Mouse (Mus musculus) heart, postnatal 0 days (tissue): ENCODE results near the gene Syn1. TPM values are rescaled to one million over a fixed set of nuclear protein-coding genes. Genes with fewer than 3 reads are reported as not detected.

Experiments
- ATAC-seq: fragments of 200-750 bp; cut with Nextera tagmentation; 2 replicates; pipeline ENCODE4 v1.8.0; 2017; ENCODE audit warnings: low read depth, moderate number of reproducible peaks, moderate library complexity; ENCODE audit not compliant: insufficient read depth
- DNase-seq: peaks from one replicate; pipeline ENCODE4 v3.0.0-alpha.2; 2016; ENCODE audit warnings: low spot score
- H3K27ac ChIP-seq: fragments of 300-500 bp; sonication (generic); 2 replicates; pipeline ENCODE4 v1.5.1; 2014; ENCODE audit warnings: low read depth, mild to moderate bottlenecking
- H3K27me3 ChIP-seq: fragments of 300-500 bp; sonication (generic); 2 replicates; pipeline ENCODE4 v1.6.1; 2014; ENCODE audit warnings: low read length, mixed read lengths; ENCODE audit not compliant: control insufficient read depth, insufficient read depth
- H3K36me3 ChIP-seq: fragments of 300-500 bp; sonication (generic); replicated peaks from 2 replicates; pipeline ENCODE4 v1.6.1; 2014; ENCODE audit warnings: low read length, mixed read lengths; ENCODE audit not compliant: control insufficient read depth, insufficient read depth
- H3K4me1 ChIP-seq: fragments of 300-500 bp; sonication (generic); 2 replicates; pipeline ENCODE4 v1.6.1; 2014; ENCODE audit warnings: antibody characterized with exemption; ENCODE audit not compliant: control insufficient read depth, insufficient read depth
- H3K4me2 ChIP-seq: fragments of 300-500 bp; sonication (generic); 2 replicates; pipeline ENCODE4 v1.6.1; 2014; ENCODE audit warnings: low read depth, mild to moderate bottlenecking, low read length, moderate library complexity
- H3K4me3 ChIP-seq: fragments of 300-500 bp; sonication (generic); 2 replicates; pipeline ENCODE4 v1.5.1; 2014; ENCODE audit warnings: low read depth, low read length
- H3K9ac ChIP-seq: fragments of 300-500 bp; sonication (generic); replicated peaks from 2 replicates; pipeline ENCODE4 v1.6.1; 2014; ENCODE audit warnings: low read depth, low read length, mixed read lengths
- H3K9me3 ChIP-seq: fragments of 300-500 bp; sonication (generic); replicated peaks from 2 replicates; pipeline ENCODE4 v1.6.1; 2016; ENCODE audit warnings: low read length; ENCODE audit not compliant: control insufficient read depth
- CTCF ChIP-seq: IDR thresholded peaks from 2 replicates; pipeline ENCODE4 v1.5.1; 2016; ENCODE audit warnings: antibody characterized with exemption, control low read depth, low read depth
- EP300 ChIP-seq: IDR thresholded peaks from 2 replicates; pipeline ENCODE4 v1.6.1; 2016; ENCODE audit warnings: antibody characterized with exemption, low read depth
- WGBS: fragments of 180-500 bp; shearing (Covaris S2); extraction: QIAGEN DNeasy Blood & Tissue Kit; methylation state at CpG from one replicate; pipeline ENCODE4 v1.1.7; 2014; 5-methylcytosine and 5-hydroxymethylcytosine counted together
- polyA plus RNA-seq: library from polyadenylated mRNA; unstranded; fragments of >200 nt; fragmentation: Nextera tagmentation; extraction: Ambion mirVana; gene quantifications from 2 replicates; pipeline ENCODE4 v1.2.1, GENCODE M21; 2015
- total RNA-seq: library from RNA; depleted of rRNA; stranded (reverse); fragments of >200 nt; gene quantifications from 2 replicates; pipeline ENCODE4 v1.2.3, GENCODE M21; 2014; ENCODE audit warnings: low replicate concordance

Gene Syn1
- total and polyA plus RNA-seq, 2 experiments from 2014 or later: 0.50 TPM; not detected in 1

- H3K9ac ChIP-seq: no peak overlapping the region
- ATAC-seq (no peak), DNase-seq (no peak)
- H3K27ac ChIP-seq: no peak overlapping the region
- no peaks in the 10 kb centered on the region for H3K9me3 ChIP-seq
- no peak for TF ChIP-seq CTCF
- TF ChIP-seq EP300: no peak
- H3K36me3 ChIP-seq: peaks cover 21% of the 10 kb centered on the region
- no peak overlapping the region for H3K4me2 ChIP-seq
- H3K4me1 ChIP-seq: 0 out of 2 replicates have a peak, but pooled peaks cover 4% of the 10 kb centered on the region
- 87% methylated on average over 7 of the region's 7 CpGs for WGBS
- no peaks in the 10 kb centered on the region for H3K27me3 ChIP-seq
- H3K4me3 ChIP-seq: no peak overlapping the region
Measured at GRCm38 (mm10) chrX:20853794-20854193, 67.0 kb downstream of the Syn1 start.

- Histone ChIP-seq H3K4me2 (peak overlapping the region; percentile 59), H3K4me1 (0 out of 2 replicates have a peak, but pooled peaks cover 4% of the 10 kb centered on the region), H3K27me3 (no peaks in the 10 kb centered on the region), H3K4me3 (peak overlapping the region; percentile 62), H3K9me3 (no peaks in the 10 kb centered on the region), H3K36me3 (peaks cover 8% of the 10 kb centered on the region), H3K9ac (peak overlapping the region; percentile 56), H3K27ac (peak overlapping the region; percentile 64)
- DNase-seq (peak; percentile 85), ATAC-seq (peak; percentile 99)
- WGBS: 12% methylated on average over 42 of the region's 42 CpGs
- no peak for TF ChIP-seq CTCF
- TF ChIP-seq EP300: 0 out of 2 replicates have a peak, but pooled peaks have one; percentile 26
Measured at GRCm38 (mm10) chrX:20848256-20848984, 72.4 kb downstream of the Syn1 start.

GRCm38 (mm10) chrX:20847816-20848215 is 73.0 kb downstream of the Syn1 start:
- no peaks in the 10 kb centered on the region for H3K9me3 ChIP-seq
- H3K4me1 ChIP-seq: 0 out of 2 replicates have a peak, but pooled peaks cover 4% of the 10 kb centered on the region
- peak overlapping the region; percentile 48; the same call in 1 of the 2 replicates for H3K27ac ChIP-seq
- DNase-seq: no peak
- H3K4me3 ChIP-seq: peak overlapping the region; percentile 62; the same call in 1 of the 2 replicates
- TF ChIP-seq EP300 (no peak), CTCF (no peak)
- no peak overlapping the region for H3K9ac ChIP-seq
- 19% methylated on average over 2 of the region's 2 CpGs for WGBS
- H3K4me2 ChIP-seq: peak overlapping the region; percentile 53
- peaks cover 4% of the 10 kb centered on the region; the same call in 1 of the 2 replicates for H3K36me3 ChIP-seq
- no peaks in the 10 kb centered on the region for H3K27me3 ChIP-seq
- no peak for ATAC-seq

GRCm38 (mm10) chrX:20847232-20847631 is 73.6 kb downstream of the Syn1 start:
- 67% methylated on average over 3 of the region's 3 CpGs for WGBS
- Histone ChIP-seq H3K4me1 (0 out of 2 replicates have a peak, but pooled peaks cover 4% of the 10 kb centered on the region), H3K4me2 (no peak overlapping the region), H3K36me3 (peaks cover 4% of the 10 kb centered on the region; the same call in 1 of the 2 replicates), H3K9ac (no peak overlapping the region), H3K4me3 (no peak overlapping the region), H3K27me3 (no peaks in the 10 kb centered on the region), H3K27ac (no peak overlapping the region), H3K9me3 (no peaks in the 10 kb centered on the region)
- no peak for TF ChIP-seq EP300
- TF ChIP-seq CTCF: no peak
- no peak for ATAC-seq
- DNase-seq: no peak

GRCm38 (mm10) chrX:20828934-20829333 is 91.9 kb downstream of the Syn1 start:
- Histone ChIP-seq H3K4me3 (no peak overlapping the region), H3K4me1 (no peaks in the 10 kb centered on the region), H3K36me3 (no peaks in the 10 kb centered on the region), H3K9me3 (no peaks in the 10 kb centered on the region), H3K27ac (no peak overlapping the region), H3K9ac (no peak overlapping the region), H3K4me2 (0 out of 2 replicates have a peak overlapping the region, but pooled peaks have one; percentile 15), H3K27me3 (no peaks in the 10 kb centered on the region)
- peak; percentile 44 for DNase-seq
- 19% methylated on average over 5 of the region's 5 CpGs for WGBS
- TF ChIP-seq CTCF: peak; percentile 39
- TF ChIP-seq EP300: no peak
- peak; percentile 93 for ATAC-seq
